Comparison of ENCODE assay signal across 25 mouse cellular contexts in the genomic region with DNA sequence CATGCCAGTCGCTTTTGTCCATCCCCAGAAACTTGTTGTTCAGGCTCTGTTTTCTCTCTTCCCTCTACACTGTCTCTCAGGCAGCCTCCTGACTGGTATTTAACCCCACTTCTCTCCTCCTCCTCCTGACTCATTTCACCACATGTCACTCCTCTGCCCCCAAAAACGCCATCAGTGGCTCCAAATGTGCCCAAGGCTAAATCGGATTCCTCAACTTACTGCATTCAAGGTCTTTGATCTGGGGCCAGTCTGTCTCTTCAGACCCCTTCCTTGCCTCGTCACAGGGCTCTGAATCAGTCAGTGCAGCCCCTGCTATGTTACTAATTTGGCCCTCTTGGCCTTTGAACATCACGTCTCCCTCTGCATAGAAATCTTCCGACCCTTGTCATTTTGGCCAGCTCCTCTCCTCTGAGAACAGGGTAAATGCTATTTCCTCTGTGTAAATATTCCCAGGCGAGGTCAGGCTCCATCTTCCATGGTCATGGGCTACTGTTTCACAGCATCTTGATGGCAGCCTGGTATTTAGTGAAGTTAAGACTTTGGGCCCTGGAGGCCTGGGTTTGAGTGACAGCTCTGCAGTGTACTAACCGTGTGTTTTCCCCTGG. TPM values are rescaled to one million over a fixed set of nuclear protein-coding genes. Genes with fewer than 3 reads are reported as not detected.
DNase-seq lines count a peak whose midpoint lies in the region; ATAC-seq and TF ChIP-seq lines count a peak whose summit lies in the region.
"Had no signal": no experiment of that assay in that cellular context is flagged by ENCODE, and none has a peak within 500 bp of the region (broad histone marks: within the 10 kb centered on the region; RNA-seq: fewer than 3 reads in every experiment).

No protein-coding gene starts in this region.

- WGBS in liver, adult 2 months: 27% methylated on average over 8 of the region's 8 CpGs
- 51% methylated on average over 8 of the region's 8 CpGs for WGBS in liver, postnatal 0 days (ENCODE audit: insufficient replicate concordance)
- WGBS in midbrain, postnatal 0 days: 72% methylated on average over 8 of the region's 8 CpGs

- peaks cover 37% of the 10 kb centered on the region; the same call in 1 of the 2 replicates for H3K79me2 ChIP-seq in liver, adult 2 months (ENCODE audit: control insufficient read depth, insufficient read depth, low read length)
- H3K79me2 ChIP-seq in myocyte (ENCODE audit: control insufficient read depth, insufficient read depth): no peaks in the 10 kb centered on the region

- DNase-seq in embryo, embryonic 9.5 days (ENCODE audit: extremely low spot score): peak; percentile 4
- DNase-seq in embryo, embryonic 11 days: no peak
- peak; percentile 72 for DNase-seq in liver, adult 2 months (ENCODE audit: extremely low read depth, low read depth, low spot score)
- no peak for DNase-seq in liver, postnatal 0 days
- peak; percentile 17 for DNase-seq in adrenal gland, postnatal 25 days
- no peak for DNase-seq in midbrain, postnatal 0 days (ENCODE audit: low spot score)
- DNase-seq in ovary, postnatal 36 days (ENCODE audit: low spot score): no peak
- DNase-seq: cerebellum, adult 11-12 months; cerebellum, postnatal 10 days; kidney, postnatal 25 days; layer of hippocampus, postnatal 36 days; lung, embryonic 14.5 days; midbrain, embryonic 14.5 days; thymus, postnatal 25 days had no signal

- H3K27ac ChIP-seq in liver, adult 2 months (replicated peaks; ENCODE audit: insufficient read depth, low read depth, low read length): peak overlapping the region; percentile 69
- H3K27ac ChIP-seq in liver, postnatal 0 days (ENCODE audit: low read depth): no peak overlapping the region; the same call in 1 of the 2 replicates
- H3K27ac ChIP-seq in midbrain, postnatal 0 days (ENCODE audit: low read depth, low read length): no peak overlapping the region
- H3K27ac ChIP-seq: hindbrain, embryonic 14.5 days; layer of hippocampus, adult 2 months; liver, embryonic 12.5 days; neural tube, embryonic 13.5 days had no signal

- H3K4me1 ChIP-seq in liver, adult 2 months (ENCODE audit: control insufficient read depth, insufficient read depth, low read length): peaks cover 24% of the 10 kb centered on the region
- H3K4me1 ChIP-seq in liver, postnatal 0 days (ENCODE audit: insufficient read depth): no peaks in the 10 kb centered on the region; the same call in 1 of the 2 replicates
- no peaks in the 10 kb centered on the region for H3K4me1 ChIP-seq in midbrain, postnatal 0 days (ENCODE audit: insufficient read depth, low read length)
- H3K4me1 ChIP-seq: liver, embryonic 12.5 days; megakaryocyte, embryonic 14.5 days; neural tube, embryonic 13.5 days had no signal

- 0 out of 2 replicates have a peak overlapping the region, but pooled peaks have one; percentile 10 for H3K9ac ChIP-seq in liver, adult 2 months (ENCODE audit: low read depth, low read length)
- H3K9ac ChIP-seq in liver, postnatal 0 days (replicated peaks): no peak overlapping the region
- no peak overlapping the region for H3K9ac ChIP-seq in midbrain, postnatal 0 days (replicated peaks; ENCODE audit: low read length, poor library complexity, severe bottlenecking)
- H3K9ac ChIP-seq: hindbrain, embryonic 14.5 days; liver, embryonic 12.5 days; lung, embryonic 14.5 days; neural tube, embryonic 13.5 days had no signal

- H3K9me3 ChIP-seq in liver, postnatal 0 days (ENCODE audit: low read length): no peaks in the 10 kb centered on the region
- H3K9me3 ChIP-seq in midbrain, postnatal 0 days (ENCODE audit: low read length): no peaks in the 10 kb centered on the region
- H3K9me3 ChIP-seq: liver, embryonic 12.5 days; megakaryocyte, embryonic 14.5 days; neural tube, embryonic 13.5 days had no signal

- no peak overlapping the region for H3ac ChIP-seq in myocyte (ENCODE audit: control insufficient read depth, insufficient read length)

- no peak for TF ChIP-seq EP300 in liver, postnatal 0 days (IDR thresholded peaks at IDR 0.05; ENCODE audit: low read depth)

- no peak for TF ChIP-seq POLR2A in liver, adult 2 months (IDR thresholded peaks at IDR 0.05; ENCODE audit: extremely low read depth, insufficient read depth, low read length)
- TF ChIP-seq POLR2A in myocyte (IDR thresholded peaks at IDR 0.05; ENCODE audit: insufficient read length, low read depth): no peak

- H3K36me3 ChIP-seq in liver, adult 2 months (ENCODE audit: control insufficient read depth, insufficient read depth, low read length): peaks cover 1% of the 10 kb centered on the region; the same call in 1 of the 2 replicates
- H3K36me3 ChIP-seq in liver, postnatal 0 days (replicated peaks; ENCODE audit: insufficient read depth, low read length): no peaks in the 10 kb centered on the region
- no peaks in the 10 kb centered on the region for H3K36me3 ChIP-seq in myocyte (ENCODE audit: control insufficient read depth, insufficient read depth)
- no peaks in the 10 kb centered on the region for H3K36me3 ChIP-seq in midbrain, postnatal 0 days (ENCODE audit: insufficient read depth, low read length)
- H3K36me3 ChIP-seq: liver, embryonic 12.5 days; neural tube, embryonic 13.5 days had no signal

- no peak for ATAC-seq in liver, postnatal 0 days
- no peak for ATAC-seq in midbrain, postnatal 0 days (ENCODE audit: low FRiP score)
- ATAC-seq: forebrain, embryonic 14.5 days; inflammation-experienced regulatory T-cells, adult 6 months; liver, embryonic 12.5 days; Patski had no signal

- H3K4me2 ChIP-seq in liver, postnatal 0 days (ENCODE audit: low read depth, low read length): no peak overlapping the region
- peak overlapping the region; percentile 78 for H3K4me2 ChIP-seq in myocyte (ENCODE audit: low read depth)
- no peak overlapping the region for H3K4me2 ChIP-seq in midbrain, postnatal 0 days (ENCODE audit: low read depth, low read length, poor library complexity, severe bottlenecking)
- H3K4me2 ChIP-seq: hindbrain, embryonic 14.5 days; liver, embryonic 12.5 days; lung, embryonic 14.5 days; neural tube, embryonic 13.5 days had no signal

- H3K4me3 ChIP-seq in liver, adult 2 months (ENCODE audit: insufficient read depth, low read depth, low read length): no peak overlapping the region
- H3K4me3 ChIP-seq in liver, postnatal 0 days (ENCODE audit: low read depth, low read length): no peak overlapping the region
- no peak overlapping the region for H3K4me3 ChIP-seq in myocyte
- no peak overlapping the region for H3K4me3 ChIP-seq in midbrain, postnatal 0 days (ENCODE audit: low read depth, low read length)
- H3K4me3 ChIP-seq: erythroblast, embryonic 14.5 days; layer of hippocampus, adult 2 months; liver, embryonic 12.5 days; megakaryocyte, embryonic 14.5 days; neural tube, embryonic 13.5 days had no signal

- no peaks in the 10 kb centered on the region for H3K27me3 ChIP-seq in liver, adult 2 months (ENCODE audit: control insufficient read depth, insufficient read depth, low read length)
- no peaks in the 10 kb centered on the region for H3K27me3 ChIP-seq in liver, postnatal 0 days (ENCODE audit: insufficient read depth, low read length)
- H3K27me3 ChIP-seq in myocyte (ENCODE audit: control insufficient read depth, insufficient read depth, insufficient read length): no peaks in the 10 kb centered on the region
- H3K27me3 ChIP-seq in midbrain, postnatal 0 days (ENCODE audit: insufficient read depth, low read length): no peaks in the 10 kb centered on the region
- H3K27me3 ChIP-seq: liver, embryonic 12.5 days; neural tube, embryonic 13.5 days; Patski had no signal

- no peak for TF ChIP-seq CTCF in liver, adult 2 months (IDR thresholded peaks at IDR 0.05; ENCODE audit: low read depth, low read length)
- no peak for TF ChIP-seq CTCF in liver, postnatal 0 days (IDR thresholded peaks at IDR 0.05; ENCODE audit: low read depth)
- TF ChIP-seq CTCF in midbrain, postnatal 0 days (IDR thresholded peaks at IDR 0.05): no peak

TF ChIP-seq in myocyte, 11 proteins besides CTCF, POLR2A, EP300 and RAD21:
- no peak for TF ChIP-seq CEBPB (IDR thresholded peaks at IDR 0.05; ENCODE audit: insufficient read depth, poor library complexity, severe bottlenecking)
- TF ChIP-seq POLR2AphosphoS2 (IDR thresholded peaks at IDR 0.05; ENCODE audit: insufficient read length, low read depth): no peak

RNA-seq across cellular contexts. Expression of a gene that starts 35.7 kb away (rescaled TPM):
- 14.3 and 37.1 TPM in 2 replicates for total RNA-seq in liver, adult 2 months (2014; rRNA removed)
- polyA plus RNA-seq in liver, adult 2 months (2012; rRNA removed): 31.2 and 49.5 TPM in 2 replicates
- polyA plus RNA-seq in liver, postnatal 0 days (2015; fragmentation: Nextera tagmentation; extraction: Ambion mirVana): 13.7 and 16.2 TPM in 2 replicates
- total RNA-seq in adrenal gland, postnatal 25 days (2021): 1.5 and 2.6 TPM in 2 replicates
- polyA plus RNA-seq in myocyte (2012; fragmentation: generic; extraction: Trizol): 0.18 TPM
- 1.9 and 2.7 TPM in 2 replicates for total RNA-seq in midbrain, postnatal 0 days (2014; rRNA removed)
- 1.4 and 1.9 TPM in 2 replicates for polyA plus RNA-seq in midbrain, postnatal 0 days (2015; fragmentation: Nextera tagmentation; extraction: Ambion mirVana)
- total RNA-seq: granulocyte monocyte progenitor cell, adult 5-6 weeks had no signal
- polyA plus RNA-seq: inflammation-experienced regulatory T-cells, adult 6 months had no signal

Comparison
In these comparisons a context has a peak if more than half of its experiments do, and no peak if none do; other contexts are left out.
1. DNase-seq: peak in embryo, embryonic 9.5 days (single experiment), liver, adult 2 months (single experiment) and adrenal gland, postnatal 25 days (single experiment); none in embryo, embryonic 11 days (single experiment), liver, postnatal 0 days (single experiment), midbrain, postnatal 0 days (single experiment) and ovary, postnatal 36 days (single experiment).